Mouse (Mus musculus): ENCODE measurements at regions not wholly inside any gene's neighbourhood (a gene's known extent, or its start where the extent isn't known, plus 50 kb on each side); places are given as distances from the start of the nearest gene placed in this dataset.
"Not testable (repeated sequence)": the region's sequence is repeated elsewhere in the genome, so short reads cannot be mapped to it uniquely, and the experiment has no call there.

- no peak for TF ChIP-seq CTCF (IDR thresholded peaks at IDR 0.05; ENCODE audit: extremely low read depth, insufficient read length, insufficient replicate concordance, low read depth, low read length)
- TF ChIP-seq POLR2A (IDR thresholded peaks at IDR 0.05; ENCODE audit: low read depth, low read length): no peak
- H3K36me3 ChIP-seq (ENCODE audit: control insufficient read depth, insufficient read depth, low read length): no peaks in the 10 kb centered on the region
- 77% methylated on average over 6 of the region's 6 CpGs for WGBS
- H3K27me3 ChIP-seq (ENCODE audit: control insufficient read depth, insufficient read depth, low read length): no peaks in the 10 kb centered on the region
- H3K4me1 ChIP-seq (ENCODE audit: control insufficient read depth, insufficient read depth, insufficient read length, low read length): no peaks in the 10 kb centered on the region
- no peak overlapping the region for H3K27ac ChIP-seq (ENCODE audit: insufficient read depth, low read depth, low read length)
- H3K4me3 ChIP-seq (ENCODE audit: low read depth, low read length): no peak overlapping the region
Observed at GRCm38 (mm10) chr3:147736673-147737439, 884.7 kb downstream of the Ttll7 start.

GRCm38 (mm10) chr3:147716391-147716790, 864.2 kb downstream of the Ttll7 start:
- no peaks in the 10 kb centered on the region for H3K36me3 ChIP-seq (ENCODE audit: control insufficient read depth, insufficient read depth, low read length)
- WGBS: 69% methylated on average over 4 of the region's 4 CpGs
- H3K27me3 ChIP-seq (ENCODE audit: control insufficient read depth, insufficient read depth, low read length): no peaks in the 10 kb centered on the region
- no peaks in the 10 kb centered on the region for H3K4me1 ChIP-seq (ENCODE audit: control insufficient read depth, insufficient read depth, insufficient read length, low read length)
- TF ChIP-seq POLR2A (IDR thresholded peaks at IDR 0.05; ENCODE audit: low read depth, low read length) (no peak), CTCF (IDR thresholded peaks at IDR 0.05; ENCODE audit: extremely low read depth, insufficient read length, insufficient replicate concordance, low read depth, low read length) (no peak)
- no peak overlapping the region for H3K27ac ChIP-seq (ENCODE audit: insufficient read depth, low read depth, low read length)
- no peak overlapping the region for H3K4me3 ChIP-seq (ENCODE audit: low read depth, low read length)

- no peak overlapping the region for H3K27ac ChIP-seq (ENCODE audit: insufficient read depth, low read depth, low read length)
- H3K4me3 ChIP-seq (ENCODE audit: low read depth, low read length): no peak overlapping the region
- 29% methylated on average over 4 of the region's 4 CpGs for WGBS
- H3K4me1 ChIP-seq (ENCODE audit: control insufficient read depth, insufficient read depth, insufficient read length, low read length): no peaks in the 10 kb centered on the region
- no peaks in the 10 kb centered on the region for H3K36me3 ChIP-seq (ENCODE audit: control insufficient read depth, insufficient read depth, low read length)
- TF ChIP-seq POLR2A (IDR thresholded peaks at IDR 0.05; ENCODE audit: low read depth, low read length) (no peak), CTCF (IDR thresholded peaks at IDR 0.05; ENCODE audit: extremely low read depth, insufficient read length, insufficient replicate concordance, low read depth, low read length) (no peak)
- no peaks in the 10 kb centered on the region for H3K27me3 ChIP-seq (ENCODE audit: control insufficient read depth, insufficient read depth, low read length)
Observed at GRCm38 (mm10) chr3:147707401-147707801, 855.2 kb downstream of the Ttll7 start.

GRCm38 (mm10) chr3:147683730-147684129, 831.6 kb downstream of the Ttll7 start:
- Histone ChIP-seq H3K4me3 (ENCODE audit: low read depth, low read length) (no peak overlapping the region), H3K4me1 (ENCODE audit: control insufficient read depth, insufficient read depth, insufficient read length, low read length) (no peaks in the 10 kb centered on the region), H3K27me3 (ENCODE audit: control insufficient read depth, insufficient read depth, low read length) (no peaks in the 10 kb centered on the region), H3K27ac (ENCODE audit: insufficient read depth, low read depth, low read length) (no peak overlapping the region), H3K36me3 (ENCODE audit: control insufficient read depth, insufficient read depth, low read length) (no peaks in the 10 kb centered on the region)
- TF ChIP-seq CTCF (IDR thresholded peaks at IDR 0.05; ENCODE audit: extremely low read depth, insufficient read length, insufficient replicate concordance, low read depth, low read length) (no peak), POLR2A (IDR thresholded peaks at IDR 0.05; ENCODE audit: low read depth, low read length) (no peak)
- WGBS: 82% methylated on average over 2 of the region's 2 CpGs

GRCm38 (mm10) chr3:147680299-147680698, 828.1 kb downstream of the Ttll7 start:
- no peak for TF ChIP-seq CTCF (IDR thresholded peaks at IDR 0.05; ENCODE audit: extremely low read depth, insufficient read length, insufficient replicate concordance, low read depth, low read length)
- TF ChIP-seq POLR2A (IDR thresholded peaks at IDR 0.05; ENCODE audit: low read depth, low read length): no peak
- no peak overlapping the region for H3K27ac ChIP-seq (ENCODE audit: insufficient read depth, low read depth, low read length)
- WGBS: 70% methylated on average over 1 of the region's 1 CpGs

GRCm38 (mm10) chr3:147662572-147662971, 810.4 kb downstream of the Ttll7 start:
- Histone ChIP-seq H3K4me3 (ENCODE audit: low read depth, low read length) (no peak overlapping the region), H3K36me3 (ENCODE audit: control insufficient read depth, insufficient read depth, low read length) (no peaks in the 10 kb centered on the region), H3K27ac (ENCODE audit: insufficient read depth, low read depth, low read length) (no peak overlapping the region), H3K4me1 (ENCODE audit: control insufficient read depth, insufficient read depth, insufficient read length, low read length) (no peaks in the 10 kb centered on the region), H3K27me3 (ENCODE audit: control insufficient read depth, insufficient read depth, low read length) (no peaks in the 10 kb centered on the region)
- TF ChIP-seq POLR2A (IDR thresholded peaks at IDR 0.05; ENCODE audit: low read depth, low read length) (no peak), CTCF (IDR thresholded peaks at IDR 0.05; ENCODE audit: extremely low read depth, insufficient read length, insufficient replicate concordance, low read depth, low read length) (no peak)
- 80% methylated on average over 3 of the region's 3 CpGs for WGBS

More at GRCm38 (mm10) chr3:147680299-147680698, 828.1 kb downstream of the Ttll7 start:
- H3K36me3 ChIP-seq (ENCODE audit: control insufficient read depth, insufficient read depth, low read length): no peaks in the 10 kb centered on the region
- no peak overlapping the region for H3K4me3 ChIP-seq (ENCODE audit: low read depth, low read length)
- H3K4me1 ChIP-seq (ENCODE audit: control insufficient read depth, insufficient read depth, insufficient read length, low read length): no peaks in the 10 kb centered on the region
- H3K27me3 ChIP-seq (ENCODE audit: control insufficient read depth, insufficient read depth, low read length): no peaks in the 10 kb centered on the region

- Histone ChIP-seq H3K27me3 (ENCODE audit: control insufficient read depth, insufficient read depth, low read length) (no peaks in the 10 kb centered on the region), H3K36me3 (ENCODE audit: control insufficient read depth, insufficient read depth, low read length) (no peaks in the 10 kb centered on the region), H3K4me3 (ENCODE audit: low read depth, low read length) (no peak overlapping the region), H3K27ac (ENCODE audit: insufficient read depth, low read depth, low read length) (no peak overlapping the region), H3K4me1 (ENCODE audit: control insufficient read depth, insufficient read depth, insufficient read length, low read length) (no peaks in the 10 kb centered on the region)
- TF ChIP-seq POLR2A (IDR thresholded peaks at IDR 0.05; ENCODE audit: low read depth, low read length): no peak
- no peak for TF ChIP-seq CTCF (IDR thresholded peaks at IDR 0.05; ENCODE audit: extremely low read depth, insufficient read length, insufficient replicate concordance, low read depth, low read length)
- WGBS: 51% methylated on average over 6 of the region's 6 CpGs
Observed at GRCm38 (mm10) chr3:147652849-147653248, 800.7 kb downstream of the Ttll7 start.

- not testable (repeated sequence) for H3K36me3 ChIP-seq (ENCODE audit: control insufficient read depth, insufficient read depth, low read length); H3K27me3 ChIP-seq (ENCODE audit: control insufficient read depth, insufficient read depth, low read length); H3K4me1 ChIP-seq (ENCODE audit: control insufficient read depth, insufficient read depth, insufficient read length, low read length); H3K4me3 ChIP-seq (ENCODE audit: low read depth, low read length); H3K27ac ChIP-seq (ENCODE audit: insufficient read depth, low read depth, low read length)
- 93% methylated on average over 21 of the region's 21 CpGs for WGBS
Observed at GRCm38 (mm10) chr3:147635486-147635885, 783.3 kb downstream of the Ttll7 start.
